Mouse (Mus musculus) T-helper 2 cell (primary cell): Measurements from ENCODE around the gene Sema3g.

ENCODE experiments used
- in situ Hi-C: fragments of 300-600 bp; cut with MboI, MseI; formaldehyde crosslinking; loops from one replicate; pipeline ENCODE4 v1.15.1; 2025; ENCODE audit warnings: high pct_unique_total_duplicates

Sema3g gene

GRCm38 (mm10) chr14:31268301-31269001, 50.8 kb downstream of the Sema3g start:
- in situ Hi-C loops: loop anchor here (25.0 kb wide), 1 partner anchor 1281 kb away; the partner anchor contains the start of gene Actr8

- in situ Hi-C loops: loop anchor here (5.0 to 25.0 kb wide), 3 partner anchors 48 to 1282 kb away; partner anchors contain the start of gene Actr8
These were observed 51.9 kb downstream of the Sema3g start for GRCm38 (mm10) chr14:31269456-31270100.

GRCm38 (mm10) chr14:31271121-31271520, 53.5 kb downstream of the Sema3g start:
- in situ Hi-C loops: loop anchor here (5.0 to 25.0 kb wide), 3 partner anchors 46 to 1284 kb away; partner anchors contain the start of gene Actr8

- in situ Hi-C loops: loop anchor here (5.0 to 25.0 kb wide), 3 partner anchors 45 to 1285 kb away; partner anchors contain the start of gene Actr8
These were observed 54.5 kb downstream of the Sema3g start for GRCm38 (mm10) chr14:31272164-31272563.
